Mouse (Mus musculus) neural tube, embryonic 14.5 days (tissue): ENCODE data around the gene Meis1. TPM values are rescaled to one million over a fixed set of nuclear protein-coding genes. Genes with fewer than 3 reads are reported as not detected.

ENCODE experiments used
- ATAC-seq: fragments of 200-750 bp; cut with Nextera tagmentation; 2 replicates; pipeline ENCODE4 v1.8.0; 2017; ENCODE audit warnings: low read depth, mild to moderate bottlenecking, moderate TSS enrichment, moderate library complexity
- H3K27ac ChIP-seq: fragments of 300-500 bp; sonication (generic); 2 replicates; pipeline ENCODE4 v1.5.1; 2014; ENCODE audit warnings: low read depth, mild to moderate bottlenecking, control low read depth, low read length, moderate library complexity, mixed read lengths
- H3K27me3 ChIP-seq: fragments of 300-500 bp; sonication (generic); 2 replicates; pipeline ENCODE4 v1.6.1; 2014; ENCODE audit warnings: low read length; ENCODE audit not compliant: control insufficient read depth, insufficient read depth
- H3K36me3 ChIP-seq: fragments of 300-500 bp; sonication (generic); 2 replicates; pipeline ENCODE4 v1.6.1; 2014; ENCODE audit warnings: low read length, mixed read lengths; ENCODE audit not compliant: control insufficient read depth, insufficient read depth
- H3K4me1 ChIP-seq: fragments of 300-500 bp; sonication (generic); 2 replicates; pipeline ENCODE4 v1.6.1; 2014; ENCODE audit warnings: low read length; ENCODE audit not compliant: control insufficient read depth, insufficient read depth
- H3K4me2 ChIP-seq: fragments of 300-500 bp; sonication (generic); 2 replicates; pipeline ENCODE4 v1.6.1; 2014; ENCODE audit warnings: mild to moderate bottlenecking, low read depth, low read length, control low read depth
- H3K4me3 ChIP-seq: fragments of 300-500 bp; sonication (generic); 2 replicates; pipeline ENCODE4 v1.5.1; 2014; ENCODE audit warnings: low read depth, low read length, control low read depth, mixed read lengths
- H3K9ac ChIP-seq: fragments of 300-500 bp; sonication (generic); replicated peaks from 2 replicates; pipeline ENCODE4 v1.6.1; 2014; ENCODE audit warnings: low read depth, mild to moderate bottlenecking, control low read depth, low read length, mixed read lengths
- H3K9me3 ChIP-seq: fragments of 300-500 bp; sonication (generic); 2 replicates; pipeline ENCODE4 v1.6.1; 2016; ENCODE audit warnings: low read length; ENCODE audit not compliant: control insufficient read depth
- WGBS: fragments of 180-500 bp; shearing (Covaris S2); extraction: QIAGEN DNeasy Blood & Tissue Kit; methylation state at CpG from one replicate; pipeline ENCODE4 v1.1.7; 2014; 5-methylcytosine and 5-hydroxymethylcytosine counted together
- polyA plus RNA-seq: library from polyadenylated mRNA; unstranded; fragments of >200 nt; fragmentation: Nextera tagmentation; extraction: Ambion mirVana; gene quantifications from 2 replicates; pipeline ENCODE4 v1.2.1, GENCODE M21; 2014

Gene Meis1
- polyA plus RNA-seq, 1 experiment from 2014 or later, result 170 TPM

- 27% methylated on average over 15 of the region's 15 CpGs for WGBS
- no peaks in the 10 kb centered on the region for H3K36me3 ChIP-seq
- H3K27ac ChIP-seq, result no peak overlapping the region
Observed at GRCm38 (mm10) chr11:18963202-18964136, 55.3 kb downstream of the Meis1 start.

DNA sequence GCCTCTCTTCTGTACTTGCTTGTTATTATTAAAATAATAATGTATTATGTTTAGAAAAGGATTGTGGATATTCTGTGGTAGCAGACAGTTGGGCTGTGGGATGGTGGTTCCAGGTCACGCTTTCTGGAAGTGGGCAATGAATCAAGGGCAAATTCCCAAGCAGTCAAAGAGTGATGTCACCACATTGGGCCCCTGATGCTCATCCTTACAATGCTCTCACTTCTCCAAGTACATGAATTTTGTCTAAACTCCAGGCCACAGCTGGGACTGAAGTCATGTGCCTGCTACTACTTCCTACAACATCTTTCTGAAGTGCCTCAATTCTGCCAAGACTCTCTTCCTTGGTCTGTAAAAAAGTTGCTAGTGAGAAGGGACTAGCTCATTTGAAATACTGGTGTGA lies 59.3 kb downstream of the Meis1 start:
- Histone ChIP-seq H3K4me3 (no peak overlapping the region), H3K36me3 (no peaks in the 10 kb centered on the region), H3K27ac (no peak overlapping the region), H3K9ac (no peak overlapping the region), H3K9me3 (no peaks in the 10 kb centered on the region), H3K4me1 (peaks cover 11% of the 10 kb centered on the region), H3K27me3 (no peaks in the 10 kb centered on the region), H3K4me2 (no peak overlapping the region)
- 78% methylated on average over 1 of the region's 1 CpGs for WGBS
- no peak for ATAC-seq

More at GRCm38 (mm10) chr11:18963202-18964136, 55.3 kb downstream of the Meis1 start:
- Histone ChIP-seq H3K4me1 (peaks cover 10% of the 10 kb centered on the region), H3K9me3 (no peaks in the 10 kb centered on the region), H3K4me3 (no peak overlapping the region), H3K4me2 (no peak overlapping the region), H3K27me3 (no peaks in the 10 kb centered on the region), H3K9ac (no peak overlapping the region)
- no peak for ATAC-seq

DNA sequence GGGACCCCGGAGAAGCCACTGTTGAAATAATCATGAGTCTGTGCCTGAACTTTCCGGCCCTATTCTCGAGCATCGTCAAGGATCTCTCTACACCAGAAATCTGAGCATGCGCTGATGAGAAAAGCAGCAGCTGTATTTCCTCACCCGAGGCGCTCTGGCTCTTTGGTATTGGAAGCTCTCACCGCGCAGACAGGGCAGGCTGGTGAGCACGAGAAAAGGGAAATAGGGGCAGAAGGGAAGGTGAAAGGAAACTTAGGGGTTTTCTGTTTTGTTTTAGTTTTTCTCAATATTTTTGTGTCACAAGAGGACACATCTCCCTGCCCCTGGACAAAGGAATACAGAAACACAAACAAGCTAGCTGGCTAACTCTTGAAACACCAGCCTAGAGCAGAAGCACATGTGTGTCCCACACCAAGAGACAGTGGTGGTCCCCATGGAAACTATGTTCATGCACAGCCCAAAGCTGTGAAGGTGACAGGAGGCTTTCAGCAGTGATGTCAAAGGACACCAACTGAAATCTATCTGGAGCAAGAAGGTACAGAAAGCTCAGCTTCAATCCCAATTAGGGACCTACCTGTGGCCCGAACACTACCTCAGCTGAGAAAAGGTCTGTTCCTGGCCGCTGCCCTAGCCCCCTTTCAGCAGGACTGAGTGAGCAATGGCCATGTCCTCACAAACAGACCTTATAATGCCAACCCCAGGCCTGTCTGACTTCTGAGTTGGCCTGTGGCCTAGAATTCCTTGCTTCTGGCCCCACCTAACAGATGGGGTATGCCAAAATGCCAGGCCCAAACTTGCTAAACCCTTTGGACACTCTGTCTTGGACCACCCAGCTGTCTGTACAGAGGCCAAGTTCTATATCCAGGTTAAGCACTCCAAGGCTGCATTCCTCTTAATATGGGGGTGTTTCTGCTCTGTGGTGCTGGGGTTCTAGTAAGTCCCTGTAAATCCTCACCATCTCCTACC lies 60.7 kb downstream of the Meis1 start:
- peaks cover 9% of the 10 kb centered on the region for H3K4me1 ChIP-seq
- WGBS, result 52% methylated on average over 12 of the region's 12 CpGs
- H3K9ac ChIP-seq, result no peak overlapping the region
- no peak overlapping the region for H3K27ac ChIP-seq
- no peaks in the 10 kb centered on the region for H3K36me3 ChIP-seq
- no peak overlapping the region for H3K4me3 ChIP-seq
- no peaks in the 10 kb centered on the region for H3K27me3 ChIP-seq
- no peak for ATAC-seq
- no peaks in the 10 kb centered on the region for H3K9me3 ChIP-seq
- H3K4me2 ChIP-seq, result no peak overlapping the region; the same call in 1 of the 2 replicates

DNA sequence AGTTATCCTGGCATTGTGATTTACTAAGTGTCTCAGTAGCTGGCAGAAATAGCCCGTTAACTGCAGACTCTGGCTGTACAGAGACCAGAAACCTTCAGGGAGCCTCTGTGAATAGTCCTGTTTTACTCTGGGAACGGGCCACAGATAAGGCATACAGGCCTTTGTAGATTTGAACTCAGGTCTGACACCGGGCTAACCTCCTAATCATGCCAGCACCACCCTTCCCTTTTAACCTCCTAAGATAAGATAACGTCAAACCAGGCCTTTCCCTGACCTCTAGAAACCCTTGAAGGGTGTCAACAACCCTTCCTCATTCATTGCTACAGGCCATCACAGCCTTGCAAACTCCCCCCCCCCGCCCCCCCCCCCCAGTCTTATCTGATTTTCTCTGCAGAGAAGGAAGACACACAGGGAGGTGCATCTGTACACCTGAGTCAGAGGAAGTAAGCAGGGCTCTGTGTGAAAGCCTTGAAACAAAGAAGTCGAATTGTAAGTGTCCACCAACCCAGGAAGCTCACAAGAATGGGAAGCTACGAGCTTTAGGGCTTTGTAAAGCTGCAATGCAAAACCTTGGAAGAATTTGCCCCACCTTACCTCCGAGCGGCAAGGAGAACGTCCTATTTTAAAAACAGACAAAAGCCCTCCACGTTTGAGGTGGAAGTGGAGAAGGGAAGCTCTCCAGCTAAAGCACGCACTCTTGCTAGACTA lies 61.5 kb downstream of the Meis1 start:
- Histone ChIP-seq H3K27ac (no peak overlapping the region), H3K36me3 (no peaks in the 10 kb centered on the region), H3K9ac (no peak overlapping the region), H3K4me2 (no peak overlapping the region; the same call in 1 of the 2 replicates), H3K4me3 (no peak overlapping the region), H3K4me1 (peaks cover 5% of the 10 kb centered on the region; the same call in 1 of the 2 replicates), H3K9me3 (no peaks in the 10 kb centered on the region), H3K27me3 (no peaks in the 10 kb centered on the region)
- WGBS, result 49% methylated on average over 12 of the region's 12 CpGs
- ATAC-seq, result no peak

- no peaks in the 10 kb centered on the region for H3K36me3 ChIP-seq
- 75% methylated on average over 7 of the region's 7 CpGs for WGBS
- no peak for ATAC-seq
Observed at GRCm38 (mm10) chr11:18955969-18956368, 62.8 kb downstream of the Meis1 start.

DNA sequence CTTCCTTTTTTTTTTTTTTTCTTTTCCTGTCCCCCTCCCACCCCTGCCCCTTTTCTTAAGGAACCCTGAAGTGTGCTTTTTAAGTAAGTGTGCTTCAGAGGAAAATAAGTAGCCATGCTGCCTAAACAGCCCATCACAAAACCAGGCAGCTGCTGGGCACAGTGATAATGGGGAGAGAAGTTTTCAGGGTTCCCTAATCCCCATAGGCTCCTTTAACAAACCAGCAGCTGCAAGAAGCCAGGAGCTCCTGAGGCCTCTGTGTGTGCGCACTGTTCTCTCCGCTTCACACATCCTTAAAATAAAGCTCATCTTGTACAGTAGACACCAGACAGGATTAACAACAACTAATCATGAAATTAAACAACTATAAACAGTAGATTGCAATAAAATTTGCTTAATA lies 63.9 kb downstream of the Meis1 start:
- ATAC-seq, result no peak
- no peaks in the 10 kb centered on the region for H3K27me3 ChIP-seq
- no peak overlapping the region for H3K4me2 ChIP-seq
- H3K4me3 ChIP-seq, result no peak overlapping the region
- peaks cover 5% of the 10 kb centered on the region; the same call in 1 of the 2 replicates for H3K4me1 ChIP-seq
- 64% methylated on average over 2 of the region's 2 CpGs for WGBS
- no peak overlapping the region for H3K27ac ChIP-seq
- no peaks in the 10 kb centered on the region for H3K36me3 ChIP-seq
- H3K9ac ChIP-seq, result no peak overlapping the region
- no peaks in the 10 kb centered on the region for H3K9me3 ChIP-seq

More at GRCm38 (mm10) chr11:18955969-18956368, 62.8 kb downstream of the Meis1 start:
- Histone ChIP-seq H3K27ac (no peak overlapping the region), H3K4me2 (no peak overlapping the region), H3K9ac (no peak overlapping the region), H3K27me3 (no peaks in the 10 kb centered on the region), H3K4me1 (peaks cover 5% of the 10 kb centered on the region; the same call in 1 of the 2 replicates), H3K9me3 (no peaks in the 10 kb centered on the region), H3K4me3 (no peak overlapping the region)

- Histone ChIP-seq H3K4me3 (no peak overlapping the region), H3K4me1 (peaks cover 5% of the 10 kb centered on the region; the same call in 1 of the 2 replicates), H3K36me3 (no peaks in the 10 kb centered on the region), H3K27ac (no peak overlapping the region), H3K4me2 (no peak overlapping the region), H3K9me3 (no peaks in the 10 kb centered on the region), H3K9ac (no peak overlapping the region), H3K27me3 (no peaks in the 10 kb centered on the region)
- 93% methylated on average over 7 of the region's 7 CpGs for WGBS
- no peak for ATAC-seq
Observed at GRCm38 (mm10) chr11:18953892-18954291, 64.9 kb downstream of the Meis1 start.

- 87% methylated on average over 13 of the region's 13 CpGs for WGBS
- Histone ChIP-seq H3K4me2 (no peak overlapping the region), H3K27ac (no peak overlapping the region), H3K4me3 (no peak overlapping the region), H3K4me1 (peaks cover 22% of the 10 kb centered on the region), H3K9ac (no peak overlapping the region), H3K27me3 (no peaks in the 10 kb centered on the region), H3K9me3 (no peaks in the 10 kb centered on the region), H3K36me3 (no peaks in the 10 kb centered on the region)
- ATAC-seq, result no peak
Observed at GRCm38 (mm10) chr11:18948600-18949295, 70.0 kb downstream of the Meis1 start.
